Comparison of ENCODE assay signal across 8 mouse cellular contexts in the genomic region with DNA sequence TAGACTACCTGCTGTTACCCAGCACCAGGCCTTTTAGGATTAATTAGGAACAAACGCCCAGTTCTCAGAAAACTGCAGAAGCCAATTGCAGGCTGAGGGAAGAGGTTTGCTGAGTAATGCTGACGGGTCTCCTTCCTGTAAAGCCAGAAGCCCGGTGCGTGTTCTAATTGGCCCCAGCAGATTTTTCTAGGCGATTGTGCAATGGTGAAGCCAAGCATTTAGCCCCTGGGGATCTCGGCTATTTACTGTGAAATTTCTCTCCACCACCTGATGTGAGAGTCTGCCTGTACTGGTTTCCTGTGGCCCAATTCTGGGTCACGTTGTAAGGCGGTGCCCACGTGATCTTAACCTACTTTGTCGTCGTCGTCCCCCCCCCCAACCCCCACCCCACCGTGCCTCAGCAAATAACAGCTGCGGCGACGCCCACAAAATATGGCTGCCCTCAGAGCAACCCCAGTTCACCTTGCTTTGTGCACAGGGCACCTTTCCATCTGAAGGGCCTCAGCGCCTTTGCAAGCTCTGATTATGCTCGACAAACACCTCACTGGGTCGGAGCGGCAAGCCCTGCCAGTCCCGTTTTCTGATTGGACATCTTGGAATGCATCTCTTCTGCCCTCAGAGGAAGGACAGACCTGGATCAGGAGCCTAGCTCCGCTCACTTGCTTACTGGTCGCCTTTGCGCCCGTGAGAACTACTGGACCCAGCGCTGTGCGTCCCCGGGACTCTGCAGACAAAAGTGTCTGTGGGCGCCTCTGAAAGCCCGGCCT. TPM values are rescaled to one million over a fixed set of nuclear protein-coding genes. Genes with fewer than 3 reads are reported as not detected.
A peak's percentile ranks its signal among the peaks of the same experiment; 100 is the strongest.
DNase-seq lines count a peak whose midpoint lies in the region; ATAC-seq lines count a peak whose summit lies in the region.

No protein-coding gene starts in this region.

- H3K27me3 ChIP-seq in forebrain, embryonic 13.5 days, result 0 out of 2 replicates have a peak, but pooled peaks cover 5% of the 10 kb centered on the region
- H3K27me3 ChIP-seq in liver, embryonic 16.5 days (ENCODE audit: control insufficient read depth, insufficient read depth, low read depth, low read length), result no peaks in the 10 kb centered on the region
- H3K27me3 ChIP-seq in neural tube, embryonic 12.5 days (replicated peaks), result no peaks in the 10 kb centered on the region

- H3K27ac ChIP-seq in forebrain, embryonic 13.5 days, result peak overlapping the region; percentile 83
- peak overlapping the region; percentile 93 for H3K27ac ChIP-seq in liver, embryonic 16.5 days (ENCODE audit: low read length)
- peak overlapping the region; percentile 17 for H3K27ac ChIP-seq in neural tube, embryonic 12.5 days

- H3K4me3 ChIP-seq in forebrain, embryonic 13.5 days, result peak overlapping the region; percentile 43
- peak overlapping the region; percentile 67 for H3K4me3 ChIP-seq in liver, embryonic 16.5 days (ENCODE audit: low read depth, low read length)
- H3K4me3 ChIP-seq in neural tube, embryonic 12.5 days, result peak overlapping the region; percentile 39

- peak; percentile 76 for ATAC-seq in forebrain, embryonic 13.5 days
- ATAC-seq in liver, embryonic 16.5 days (ENCODE audit: low read depth), result peak; percentile 81
- peak; percentile 63 for ATAC-seq in neural tube, embryonic 12.5 days (ENCODE audit: low FRiP score, low read depth)

- peak overlapping the region; percentile 84 for H3K4me2 ChIP-seq in forebrain, embryonic 13.5 days
- H3K4me2 ChIP-seq in liver, embryonic 16.5 days (ENCODE audit: low read depth, low read length), result peak overlapping the region; percentile 99
- peak overlapping the region; percentile 83 for H3K4me2 ChIP-seq in neural tube, embryonic 12.5 days (replicated peaks)

- H3K36me3 ChIP-seq in forebrain, embryonic 13.5 days (ENCODE audit: poor library complexity, severe bottlenecking), result no peaks in the 10 kb centered on the region
- no peaks in the 10 kb centered on the region for H3K36me3 ChIP-seq in liver, embryonic 16.5 days (ENCODE audit: control insufficient read depth, insufficient read depth)
- H3K36me3 ChIP-seq in neural tube, embryonic 12.5 days, result no peaks in the 10 kb centered on the region

- DNase-seq in ES-CJ7 (ENCODE audit: low read depth, low spot score), result peak; percentile 90
- peak; percentile 68 for DNase-seq in cerebellum, adult 11 months
- DNase-seq in heart, postnatal 10 days, result peak; percentile 85
- DNase-seq in kidney, postnatal 4 days, result peak; percentile 71 to 83
- peak; percentile 75 for DNase-seq in telencephalon, adult 2 months (ENCODE audit: low read depth, low spot score)

- no peaks in the 10 kb centered on the region for H3K9me3 ChIP-seq in forebrain, embryonic 13.5 days (replicated peaks)
- H3K9me3 ChIP-seq in liver, embryonic 16.5 days (replicated peaks; ENCODE audit: control insufficient read depth, low read length), result no peaks in the 10 kb centered on the region
- no peaks in the 10 kb centered on the region for H3K9me3 ChIP-seq in neural tube, embryonic 12.5 days

- intact Hi-C loops in heart, postnatal 10 days (cut with DNase I), result loop anchor here (5.0 kb wide), 1 partner anchor 72 kb away; no protein-coding TSS in a partner anchor

- H3K4me1 ChIP-seq in forebrain, embryonic 13.5 days, result peaks cover 21% of the 10 kb centered on the region
- H3K4me1 ChIP-seq in liver, embryonic 16.5 days (ENCODE audit: control insufficient read depth, low read depth, low read length), result peaks cover 20% of the 10 kb centered on the region
- peaks cover 11% of the 10 kb centered on the region for H3K4me1 ChIP-seq in neural tube, embryonic 12.5 days

- under 1% methylated on average over 30 of the region's 30 CpGs for WGBS in forebrain, embryonic 13.5 days
- under 1% methylated on average over 30 of the region's 30 CpGs for WGBS in liver, embryonic 16.5 days (ENCODE audit: insufficient replicate concordance)
- WGBS in neural tube, embryonic 12.5 days, result under 1% methylated on average over 30 of the region's 30 CpGs

- H3K9ac ChIP-seq in forebrain, embryonic 13.5 days, result peak overlapping the region; percentile 60
- peak overlapping the region; percentile 68 for H3K9ac ChIP-seq in liver, embryonic 16.5 days (ENCODE audit: low read depth, low read length)
- peak overlapping the region; percentile 40; the same call in 1 of the 2 replicates for H3K9ac ChIP-seq in neural tube, embryonic 12.5 days

RNA-seq across cellular contexts. Expression of a gene that starts 20.9 kb away (rescaled TPM):
- 16.7 and 17.1 TPM in 2 replicates for polyA plus RNA-seq in forebrain, embryonic 13.5 days (2015; fragmentation: Nextera tagmentation; extraction: Ambion mirVana)
- 10 to 100 TPM; 32.1 to 34.2 TPM for total RNA-seq in heart, postnatal 10 days (2021)
- 2.9 and 3.3 TPM in 2 replicates for polyA plus RNA-seq in liver, embryonic 16.5 days (2015; fragmentation: Nextera tagmentation; extraction: Ambion mirVana)
- 21.1 and 21.3 TPM in 2 replicates for polyA plus RNA-seq in neural tube, embryonic 12.5 days (2016; fragmentation: Nextera tagmentation; extraction: Ambion mirVana)

RNA-seq across cellular contexts. Expression of a gene that starts 46.6 kb away (rescaled TPM):
- 11.1 and 13.9 TPM in 2 replicates for polyA plus RNA-seq in forebrain, embryonic 13.5 days (2015; fragmentation: Nextera tagmentation; extraction: Ambion mirVana)
- total RNA-seq in heart, postnatal 10 days (2021), result 100 to 1,000 TPM; 241 to 248 TPM
- polyA plus RNA-seq in liver, embryonic 16.5 days (2015; fragmentation: Nextera tagmentation; extraction: Ambion mirVana), result 1.5 and 2.3 TPM in 2 replicates
- 30.6 and 37.0 TPM in 2 replicates for polyA plus RNA-seq in neural tube, embryonic 12.5 days (2016; fragmentation: Nextera tagmentation; extraction: Ambion mirVana)

RNA-seq across cellular contexts. Expression of a gene that starts 59.1 kb away (rescaled TPM):
- polyA plus RNA-seq in forebrain, embryonic 13.5 days (2015; fragmentation: Nextera tagmentation; extraction: Ambion mirVana), result 0.17 TPM in 1 of 2 replicates, not detected in the other
- total RNA-seq in heart, postnatal 10 days (2021), result 10 to 100 TPM; 11.2 to 15.6 TPM
- 4.5 and 5.3 TPM in 2 replicates for polyA plus RNA-seq in liver, embryonic 16.5 days (2015; fragmentation: Nextera tagmentation; extraction: Ambion mirVana)
- 0.26 and 0.43 TPM in 2 replicates for polyA plus RNA-seq in neural tube, embryonic 12.5 days (2016; fragmentation: Nextera tagmentation; extraction: Ambion mirVana)

Comparison
In these comparisons a context has a peak if more than half of its experiments do, and no peak if none do; other contexts are left out.
1. Peak in every context shown above with its lines: DNase-seq, ATAC-seq, H3K4me3 ChIP-seq and H3K27ac ChIP-seq.
2. H3K27ac ChIP-seq: peak in every context shown above with its lines; median percentile 93 in liver, embryonic 16.5 days; 83 in forebrain, embryonic 13.5 days; 17 in neural tube, embryonic 12.5 days.